Mouse (Mus musculus) urinary bladder, postnatal 10 days (tissue): ENCODE data around the gene Pprc1.

Source experiments
- DNase-seq: peaks from one replicate; pipeline ENCODE4 v3.0.0; 2022; ENCODE audit warnings: low spot score

The Pprc1 gene

DNA sequence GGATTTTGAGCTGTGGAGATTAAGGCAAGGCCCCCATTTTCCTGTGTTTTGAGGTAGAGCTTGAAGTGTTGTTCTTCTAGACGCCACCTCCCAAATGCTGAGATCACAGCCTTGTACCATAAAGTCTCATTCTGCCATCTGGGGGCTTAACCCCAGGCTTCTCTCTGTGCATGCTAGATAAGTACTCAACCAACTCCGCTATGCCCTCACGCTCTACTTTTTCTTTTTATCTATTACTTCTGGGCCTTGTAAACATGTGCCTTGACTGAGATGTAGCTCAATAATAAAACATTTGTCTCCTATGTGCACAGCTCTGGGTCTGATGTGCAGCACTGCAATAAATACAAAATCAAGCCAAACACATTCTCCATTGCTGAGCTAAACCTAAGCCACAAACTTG lies 74.8 kb downstream of the Pprc1 start:
- DNase-seq: no peak

DNA sequence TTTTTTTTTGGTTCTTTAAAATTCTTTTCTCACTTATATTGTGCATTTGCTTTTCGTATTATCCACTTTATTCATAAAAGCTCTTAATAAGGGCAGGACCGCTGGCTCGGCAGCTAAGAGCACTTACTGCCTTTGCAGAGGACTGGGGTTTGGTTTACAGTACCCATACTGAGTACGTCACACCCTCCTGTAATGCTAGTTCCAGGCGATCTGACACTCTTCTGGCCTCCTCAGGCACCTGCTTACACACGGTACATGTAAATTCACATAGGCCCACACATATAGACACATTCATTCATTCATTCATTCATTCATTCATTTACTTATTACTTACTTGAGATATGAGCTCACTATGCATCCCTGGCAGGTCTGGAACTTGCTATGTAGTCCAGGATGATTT lies 76.2 kb downstream of the Pprc1 start:
- no peak for DNase-seq
